Mouse (Mus musculus) bone marrow macrophage, adult 2 months (primary cell): ENCODE results near the gene Hist1h2ao. TPM values are rescaled to one million over a fixed set of nuclear protein-coding genes. Genes with fewer than 3 reads are reported as not detected.
A peak's percentile ranks its signal among the peaks of the same experiment; 100 is the strongest.
"Not testable (repeated sequence)": the region's sequence is repeated elsewhere in the genome, so short reads cannot be mapped to it uniquely, and the experiment has no call there.

ENCODE experiments used
- H3K27ac ChIP-seq: 2 replicates; pipeline ENCODE4 v1.5.1; 2012; ENCODE audit warnings: low read depth, low read length; ENCODE audit not compliant: insufficient read depth
- H3K4me1 ChIP-seq: 2 replicates; pipeline ENCODE4 v1.6.1; 2012; ENCODE audit warnings: low read length; ENCODE audit not compliant: control insufficient read depth, insufficient read depth
- H3K4me3 ChIP-seq: 2 replicates; pipeline ENCODE4 v1.5.1; 2012; ENCODE audit warnings: mild to moderate bottlenecking, low read length, moderate library complexity; ENCODE audit not compliant: insufficient read depth
- CTCF ChIP-seq: IDR thresholded peaks from 2 replicates; pipeline ENCODE4 v1.5.1; 2012; ENCODE audit warnings: low read depth, mild to moderate bottlenecking, low read length, moderate library complexity
- POLR2A ChIP-seq: IDR thresholded peaks from 2 replicates; pipeline ENCODE4 v1.6.1; 2012; ENCODE audit warnings: mild to moderate bottlenecking, low read depth, low read length, borderline replicate concordance
- polyA plus RNA-seq: library from polyadenylated mRNA; stranded (reverse); fragments of >200 nt; gene quantifications from 2 replicates; pipeline ENCODE4 v1.2.4, GENCODE M21; 2012; ENCODE audit not compliant: missing spikeins, insufficient read depth, insufficient read length

The Hist1h2ao gene
- polyA plus RNA-seq, 1 experiment: not detected

DNA sequence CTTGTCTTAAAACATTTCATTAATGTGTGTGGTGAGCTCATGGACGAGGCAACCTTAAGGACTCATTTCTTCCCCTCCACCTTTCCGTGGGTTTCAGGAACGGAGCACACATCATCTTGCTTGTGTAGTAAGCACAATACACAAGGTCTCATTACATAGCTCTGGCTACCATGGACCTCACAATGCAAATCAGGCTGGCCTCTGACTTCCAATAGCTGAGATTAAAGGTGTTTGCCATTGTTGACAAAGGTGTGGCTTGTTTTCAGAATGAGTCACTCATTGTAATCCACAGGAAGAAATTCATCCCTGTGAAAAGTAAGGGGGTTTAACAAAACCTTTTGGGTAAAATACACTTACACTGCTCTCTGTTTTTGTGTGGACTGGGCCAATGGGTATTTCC, 18.2 kb downstream of the Hist1h2ao start:
- Histone ChIP-seq H3K4me1 (peaks cover 9% of the 10 kb centered on the region), H3K4me3 (no peak overlapping the region), H3K27ac (no peak overlapping the region)
- TF ChIP-seq CTCF (no peak), POLR2A (no peak)

DNA sequence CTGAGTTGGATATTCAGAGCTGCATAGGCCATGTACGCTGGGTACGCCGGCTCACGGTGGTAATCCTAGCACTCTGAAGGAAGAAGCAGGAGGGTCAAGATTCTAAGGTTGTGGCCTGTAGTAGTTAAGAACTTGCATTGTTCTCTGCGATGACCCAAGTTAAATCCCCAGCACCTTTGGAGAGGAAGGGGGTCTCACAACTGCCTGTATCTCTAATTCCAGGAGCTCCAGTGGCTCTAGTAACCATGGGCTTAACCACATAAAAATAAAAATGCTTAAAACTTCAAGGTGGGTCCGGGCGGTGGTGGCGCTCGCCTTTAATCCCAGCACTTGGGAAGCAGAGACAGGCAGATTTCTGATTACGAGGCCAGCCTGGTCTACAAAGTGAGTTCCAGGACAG, 20.1 kb downstream of the Hist1h2ao start:
- Histone ChIP-seq H3K27ac (no peak overlapping the region), H3K4me1 (peaks cover 4% of the 10 kb centered on the region; the same call in 1 of the 2 replicates), H3K4me3 (no peak overlapping the region)
- TF ChIP-seq POLR2A (no peak), CTCF (no peak)

DNA sequence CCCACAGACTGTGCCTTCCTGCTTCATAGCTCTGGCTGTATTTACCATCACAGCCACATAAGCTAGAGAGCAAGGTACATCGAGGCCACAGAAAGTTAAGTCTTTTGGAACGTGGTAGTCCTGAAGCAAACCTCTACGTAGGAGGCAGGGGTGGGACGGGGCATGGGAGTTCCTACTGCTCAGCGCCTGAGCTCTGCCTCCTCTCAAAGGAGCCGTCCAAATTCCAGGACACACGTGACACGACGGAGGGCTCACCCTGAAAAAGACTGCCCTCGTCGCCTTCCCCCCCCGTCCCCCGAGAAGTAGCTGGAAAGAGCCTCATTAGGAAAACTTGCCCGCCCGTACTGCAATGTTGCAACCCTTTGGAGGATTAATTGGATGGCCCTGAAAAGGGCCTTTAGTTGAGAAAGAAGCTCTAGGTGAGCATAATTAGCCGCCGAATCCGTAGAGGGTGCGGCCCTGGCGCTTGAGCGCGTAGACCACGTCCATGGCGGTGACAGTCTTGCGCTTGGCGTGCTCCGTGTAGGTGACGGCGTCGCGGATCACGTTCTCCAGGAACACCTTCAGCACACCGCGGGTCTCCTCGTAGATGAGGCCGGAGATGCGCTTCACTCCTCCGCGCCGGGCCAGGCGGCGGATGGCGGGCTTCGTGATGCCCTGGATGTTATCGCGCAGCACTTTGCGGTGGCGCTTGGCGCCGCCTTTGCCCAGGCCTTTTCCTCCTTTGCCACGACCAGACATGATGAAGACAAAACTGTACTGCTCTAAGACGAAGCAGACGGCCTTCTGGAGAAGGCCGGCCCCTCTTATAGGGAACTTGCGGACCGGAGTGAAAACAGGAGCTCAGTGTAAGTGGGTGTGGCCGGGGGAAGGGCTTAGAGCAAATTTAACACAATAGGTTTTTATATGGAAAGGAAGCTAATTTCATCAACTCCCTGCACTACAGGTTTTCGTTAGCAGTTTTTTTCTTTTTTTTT, 21.4 kb downstream of the Hist1h2ao start, which contains the start of gene Hist1h4n:
Gene Hist1h4n, minus strand, starts transcription at position 779 of the 977 bp plus-strand sequence.
- peak within 1 kb of the TSS; percentile 28 for H3K4me3 ChIP-seq
- peak within 1 kb of the TSS; percentile 34; the same call in 1 of the 2 replicates for H3K27ac ChIP-seq
- H3K4me1 ChIP-seq: not testable (repeated sequence)

DNA sequence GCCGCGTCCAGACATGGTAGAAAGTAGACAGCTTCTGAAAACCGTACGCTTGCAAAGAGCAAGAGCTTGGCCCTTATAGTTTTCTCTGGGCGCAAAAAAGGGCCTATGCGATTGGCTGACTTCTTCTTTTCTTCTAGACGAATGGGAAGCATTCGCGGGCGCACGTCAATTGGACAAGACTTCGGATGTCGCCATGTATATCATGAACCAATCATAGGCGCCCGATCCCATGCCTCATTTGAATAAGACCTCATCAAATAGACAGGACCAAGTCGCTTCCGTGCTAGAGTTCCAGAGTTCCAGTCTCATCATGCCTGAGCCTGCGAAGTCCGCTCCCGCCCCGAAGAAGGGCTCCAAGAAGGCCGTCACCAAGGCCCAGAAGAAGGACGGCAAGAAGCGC, 23.2 kb downstream of the Hist1h2ao start, which contains the start of the genes Hist1h2ap and Hist1h2br:
Gene Hist1h2ap, minus strand, starts transcription at position 47 of the 400 bp plus-strand sequence.
Gene Hist1h2br, plus strand, starts transcription at position 283 of the 400 bp plus-strand sequence.
- not testable (repeated sequence) for H3K4me1 ChIP-seq, H3K4me3 ChIP-seq

DNA sequence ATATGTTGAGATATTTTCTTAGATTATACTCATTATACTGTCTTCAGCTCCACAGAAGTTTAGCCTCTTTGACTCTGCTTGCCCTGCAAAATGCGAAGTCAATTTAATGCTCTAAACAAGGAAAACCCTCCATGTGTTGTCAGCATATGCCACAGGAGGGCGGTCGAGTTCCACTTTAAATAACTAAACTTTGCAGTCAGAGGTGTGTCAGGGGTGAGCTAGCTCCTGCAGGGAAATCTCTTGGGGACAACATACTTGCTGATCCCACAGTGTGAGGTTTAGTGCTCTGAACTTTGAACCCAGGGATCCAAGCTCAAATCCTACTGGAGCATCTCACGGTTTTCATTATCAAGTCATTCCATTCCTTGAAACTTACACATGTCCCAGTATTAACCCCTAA, 30.2 kb downstream of the Hist1h2ao start:
- H3K4me1 ChIP-seq, H3K4me3 ChIP-seq, H3K27ac ChIP-seq: not testable (repeated sequence)

More for the DNA sequence above, 23.2 kb downstream of the Hist1h2ao start, which contains the start of the genes Hist1h2ap and Hist1h2br:
- not testable (repeated sequence) for H3K27ac ChIP-seq

DNA sequence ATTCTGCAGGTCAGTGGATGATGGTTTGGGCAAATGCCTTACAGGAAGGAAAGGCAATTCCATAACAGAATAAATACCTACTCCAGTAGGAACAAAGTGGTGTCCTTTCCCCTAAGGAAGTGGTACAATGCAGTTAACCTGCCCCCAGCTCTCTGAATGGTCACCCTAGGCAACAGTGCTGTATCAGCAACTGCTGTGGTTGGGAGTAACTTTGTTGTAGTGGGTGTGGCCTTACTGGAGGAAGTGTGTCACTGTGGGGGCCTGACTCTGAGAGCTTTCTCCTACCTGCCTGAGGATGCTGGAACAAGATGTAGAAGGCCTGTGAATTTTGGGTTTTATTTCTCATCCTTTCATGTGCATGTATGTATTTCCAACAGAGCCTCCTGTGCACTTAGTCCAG, 36.1 kb downstream of the Hist1h2ao start:
- H3K27ac ChIP-seq, H3K4me3 ChIP-seq: not testable (repeated sequence)
- H3K4me1 ChIP-seq: peaks cover 14% of the 10 kb centered on the region

DNA sequence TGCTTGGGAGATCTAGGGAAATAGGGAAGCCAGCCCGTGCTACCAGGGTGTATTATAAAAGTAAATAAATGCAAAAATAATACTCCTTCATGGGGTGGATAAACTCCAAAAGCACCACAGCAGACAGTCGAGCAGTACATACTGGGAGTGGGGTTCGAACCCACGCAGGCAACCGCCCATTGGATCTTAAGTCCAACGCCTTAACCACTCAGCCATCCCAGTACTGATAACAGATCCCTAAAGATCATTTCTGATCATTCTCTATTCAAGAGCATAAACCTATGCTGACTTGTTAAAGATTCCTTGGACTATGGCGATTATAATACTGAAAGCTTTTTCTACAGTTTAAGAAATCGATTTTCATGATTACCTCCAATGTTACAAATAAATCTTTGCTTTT, 37.6 kb downstream of the Hist1h2ao start:
- Histone ChIP-seq H3K27ac (no peak overlapping the region), H3K4me1 (peaks cover 22% of the 10 kb centered on the region), H3K4me3 (no peak overlapping the region)
- TF ChIP-seq CTCF (no peak), POLR2A (no peak)

DNA sequence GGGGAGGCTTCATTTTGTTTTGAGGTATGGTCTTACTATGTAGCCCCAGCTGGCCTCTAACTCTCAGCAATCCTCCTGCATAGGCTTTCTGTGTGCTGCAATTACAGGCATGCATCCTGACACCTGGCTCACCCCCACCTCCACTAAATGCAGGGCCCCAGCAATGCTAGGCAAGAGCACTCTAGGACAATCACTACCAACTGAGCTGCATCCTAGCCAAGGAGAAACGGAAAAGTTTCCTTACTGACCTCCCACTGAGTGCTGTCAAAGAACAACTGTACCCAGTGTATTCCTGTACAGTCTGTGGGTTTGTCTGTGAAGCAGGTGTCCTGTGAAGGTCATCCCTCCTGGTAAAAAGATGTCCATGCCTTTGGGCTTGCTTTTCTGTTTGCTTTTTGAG, 40.4 kb downstream of the Hist1h2ao start:
- H3K4me1 ChIP-seq: peaks cover 30% of the 10 kb centered on the region
- H3K4me3 ChIP-seq, H3K27ac ChIP-seq: not testable (repeated sequence)

DNA sequence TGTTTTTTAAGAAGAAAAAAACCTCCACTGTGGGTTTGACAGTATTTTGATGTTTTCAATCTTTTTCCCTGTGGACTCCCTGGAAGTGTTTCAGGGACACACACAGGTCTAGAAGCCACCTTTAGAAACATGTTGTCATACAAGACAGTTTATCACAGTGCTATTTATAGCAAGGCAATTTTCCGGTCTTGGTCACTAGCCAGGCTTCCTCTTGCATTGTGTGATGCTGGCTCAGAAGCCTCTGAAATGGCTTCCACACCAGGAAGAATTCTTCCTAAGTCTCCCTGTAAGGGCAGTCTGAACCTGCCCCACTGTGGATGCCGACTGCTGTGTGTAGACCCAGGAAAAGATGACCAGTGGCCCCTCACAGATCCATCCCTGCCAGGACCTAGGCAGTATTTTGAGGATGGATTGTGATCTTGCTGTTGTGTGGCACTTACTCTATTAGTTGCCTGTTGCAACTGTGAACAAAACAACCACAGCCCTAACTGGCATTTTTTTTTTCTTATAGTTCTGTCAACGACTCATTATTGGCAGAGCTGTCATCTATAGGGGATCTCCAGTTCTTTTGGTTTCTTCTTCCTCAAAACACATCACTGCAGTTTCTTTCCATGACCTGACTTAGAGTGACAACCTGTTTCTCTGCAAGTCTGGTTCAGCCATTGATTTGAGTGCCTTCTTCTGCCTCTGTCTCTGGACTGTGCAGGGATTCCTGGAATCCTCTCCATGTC, 42.1 kb downstream of the Hist1h2ao start:
- TF ChIP-seq POLR2A (no peak), CTCF (no peak)
- peak overlapping the region; percentile 90 for H3K27ac ChIP-seq
- H3K4me1 ChIP-seq: peaks cover 30% of the 10 kb centered on the region
- peak overlapping the region; percentile 29 for H3K4me3 ChIP-seq

DNA sequence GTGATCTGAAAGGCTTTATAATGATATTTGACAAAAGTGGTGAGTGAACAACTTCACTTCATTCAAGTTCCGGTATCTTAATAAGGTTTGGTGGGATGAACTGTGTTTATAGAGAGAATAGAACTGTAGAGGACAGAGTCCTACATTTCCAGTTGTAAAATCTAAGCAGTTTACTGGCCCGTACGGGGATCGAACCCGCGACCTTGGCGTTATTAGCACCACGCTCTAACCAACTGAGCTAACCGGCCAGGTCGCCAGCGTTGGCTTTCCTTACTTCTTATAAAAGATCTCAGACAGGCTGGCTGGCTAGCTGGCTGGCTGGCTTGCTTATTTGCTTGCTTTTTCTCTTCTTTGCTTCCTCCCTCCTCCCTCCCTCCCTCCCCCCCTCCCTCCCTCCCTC, 44.9 kb downstream of the Hist1h2ao start:
- TF ChIP-seq POLR2A (no peak), CTCF (no peak)
- Histone ChIP-seq H3K4me1 (peaks cover 27% of the 10 kb centered on the region), H3K27ac (no peak overlapping the region), H3K4me3 (no peak overlapping the region)
